Mouse (Mus musculus) liver, postnatal 0 days (tissue): ENCODE data around the gene Syna.

Experiments used
- CTCF ChIP-seq: sonication (generic); IDR thresholded peaks from 2 replicates; pipeline ENCODE4 v1.5.1; 2016; ENCODE audit warnings: antibody characterized with exemption, low read depth
- EP300 ChIP-seq: IDR thresholded peaks from 2 replicates; pipeline ENCODE4 v1.6.1; 2016; ENCODE audit warnings: antibody characterized with exemption, low read depth, mild to moderate bottlenecking

DNA sequence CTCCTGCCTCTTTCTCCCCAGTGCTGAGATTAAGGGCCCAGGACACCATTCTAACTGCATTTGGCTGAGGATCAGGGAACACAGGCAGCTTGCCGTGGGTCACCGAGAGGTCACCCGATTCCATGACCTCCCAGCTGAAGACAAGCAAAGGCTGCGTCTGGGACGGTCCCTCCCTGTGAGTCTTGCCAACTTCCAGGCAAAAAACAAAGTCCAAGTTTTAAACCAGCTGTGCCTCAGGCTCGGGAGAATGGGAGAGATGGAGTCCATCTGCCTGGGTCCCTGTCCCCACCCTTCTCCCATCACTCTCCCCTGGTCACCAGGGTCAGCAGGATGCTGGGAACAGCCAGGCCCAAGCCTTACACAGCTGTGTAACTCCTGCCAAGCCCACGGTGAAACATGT lies 18.3 kb downstream of the Syna start:
- TF ChIP-seq CTCF (no peak), EP300 (no peak)
